Mouse (Mus musculus) midbrain, embryonic 16.5 days (tissue): ENCODE data around the gene Pigt. TPM values are rescaled to one million over a fixed set of nuclear protein-coding genes. Genes with fewer than 3 reads are reported as not detected.

Experiments used
- ATAC-seq: fragments of 200-750 bp; cut with Nextera tagmentation; 2 replicates; pipeline ENCODE4 v1.8.0; 2017; ENCODE audit warnings: moderate TSS enrichment
- H3K27ac ChIP-seq: fragments of 300-500 bp; sonication (generic); 2 replicates; pipeline ENCODE4 v1.5.1; 2014; ENCODE audit warnings: mild to moderate bottlenecking, low read length, mixed read lengths
- H3K27me3 ChIP-seq: fragments of 300-500 bp; sonication (generic); 2 replicates; pipeline ENCODE4 v1.6.1; 2014; ENCODE audit warnings: low read depth, low read length, mixed read lengths; ENCODE audit not compliant: control insufficient read depth, insufficient read depth
- H3K36me3 ChIP-seq: fragments of 300-500 bp; sonication (generic); 2 replicates; pipeline ENCODE4 v1.6.1; 2014; ENCODE audit warnings: mild to moderate bottlenecking, low read length, moderate library complexity, mixed read lengths; ENCODE audit not compliant: control insufficient read depth, insufficient read depth
- H3K4me1 ChIP-seq: fragments of 300-500 bp; sonication (generic); 2 replicates; pipeline ENCODE4 v1.6.1; 2014; ENCODE audit warnings: mild to moderate bottlenecking, low read length, mixed read lengths; ENCODE audit not compliant: control insufficient read depth, insufficient read depth
- H3K4me2 ChIP-seq: fragments of 300-500 bp; sonication (generic); 2 replicates; pipeline ENCODE4 v1.6.1; 2014; ENCODE audit warnings: mild to moderate bottlenecking, low read length, mixed read lengths
- H3K4me3 ChIP-seq: fragments of 300-500 bp; sonication (generic); 2 replicates; pipeline ENCODE4 v1.5.1; 2014; ENCODE audit warnings: low read depth, mild to moderate bottlenecking, low read length, moderate library complexity, mixed read lengths
- H3K9ac ChIP-seq: fragments of 300-500 bp; sonication (generic); 2 replicates; pipeline ENCODE4 v1.6.1; 2014; ENCODE audit warnings: low read depth, low read length, mixed read lengths
- H3K9me3 ChIP-seq: fragments of 300-500 bp; sonication (generic); replicated peaks from 2 replicates; pipeline ENCODE4 v1.6.1; 2014; ENCODE audit warnings: mild to moderate bottlenecking, low read length, mixed read lengths; ENCODE audit not compliant: control insufficient read depth, poor library complexity, severe bottlenecking
- WGBS: fragments of 180-500 bp; shearing (Covaris S2); extraction: QIAGEN DNeasy Blood & Tissue Kit; methylation state at CpG from one replicate; pipeline ENCODE4 v1.1.7; 2014; 5-methylcytosine and 5-hydroxymethylcytosine counted together
- polyA plus RNA-seq: library from polyadenylated mRNA; unstranded; fragments of >200 nt; fragmentation: Nextera tagmentation; extraction: Ambion mirVana; gene quantifications from 2 replicates; pipeline ENCODE4 v1.2.1, GENCODE M21; 2015

Pigt gene
- polyA plus RNA-seq, 1 experiment from 2014 or later: 97.0 TPM

DNA sequence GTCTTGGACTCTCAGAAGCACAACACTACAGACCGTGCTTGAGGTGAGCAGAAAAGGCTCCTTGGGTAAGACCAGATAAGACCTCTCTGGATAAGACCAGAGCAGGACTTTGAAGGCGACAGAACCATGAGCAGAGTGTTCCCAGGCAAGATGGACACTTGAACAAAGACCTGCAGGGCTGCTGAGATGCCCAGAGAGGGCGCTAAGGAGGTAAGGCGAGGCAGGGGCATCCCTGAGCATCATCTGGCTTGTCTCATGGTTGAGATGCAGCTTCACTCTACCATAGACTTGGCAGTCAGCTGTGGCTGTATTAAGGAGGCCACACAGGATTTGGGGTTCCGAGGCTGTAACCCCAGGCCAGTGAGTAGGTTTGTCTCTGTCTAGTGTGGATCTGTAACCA, 2.0 kb downstream of the Pigt start:
- Histone ChIP-seq H3K4me3 (no peak overlapping the region), H3K4me1 (peaks cover 9% of the 10 kb centered on the region), H3K9me3 (no peaks in the 10 kb centered on the region), H3K9ac (no peak overlapping the region), H3K4me2 (no peak overlapping the region), H3K36me3 (peaks cover 41% of the 10 kb centered on the region), H3K27me3 (no peaks in the 10 kb centered on the region), H3K27ac (no peak overlapping the region)
- no peak for ATAC-seq
- 72% methylated on average over 5 of the region's 5 CpGs for WGBS

DNA sequence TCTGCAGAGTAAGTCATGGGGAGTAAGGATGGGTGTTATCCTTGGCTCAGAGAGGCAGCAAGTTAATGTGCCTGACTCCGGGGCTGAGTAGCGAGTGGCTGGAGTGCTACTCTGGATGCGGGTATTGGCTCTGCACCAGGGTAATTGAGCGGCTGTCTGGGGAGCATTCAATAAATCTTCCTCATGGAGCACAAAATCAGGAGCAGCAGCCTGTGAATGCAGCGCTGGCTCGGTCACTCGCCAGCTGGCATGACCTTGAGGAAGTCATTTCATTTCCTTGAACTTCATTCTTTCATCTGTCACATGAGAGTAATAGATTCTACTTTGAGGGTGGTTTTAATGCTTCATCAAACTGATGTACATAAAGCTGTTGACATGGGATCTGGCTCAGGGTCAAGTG, 3.2 kb downstream of the Pigt start:
- Histone ChIP-seq H3K27me3 (no peaks in the 10 kb centered on the region), H3K9ac (no peak overlapping the region), H3K4me3 (no peak overlapping the region), H3K36me3 (peaks cover 51% of the 10 kb centered on the region), H3K4me2 (no peak overlapping the region), H3K9me3 (no peaks in the 10 kb centered on the region), H3K4me1 (peaks cover 9% of the 10 kb centered on the region), H3K27ac (no peak overlapping the region)
- ATAC-seq: no peak
- WGBS: 93% methylated on average over 7 of the region's 7 CpGs

DNA sequence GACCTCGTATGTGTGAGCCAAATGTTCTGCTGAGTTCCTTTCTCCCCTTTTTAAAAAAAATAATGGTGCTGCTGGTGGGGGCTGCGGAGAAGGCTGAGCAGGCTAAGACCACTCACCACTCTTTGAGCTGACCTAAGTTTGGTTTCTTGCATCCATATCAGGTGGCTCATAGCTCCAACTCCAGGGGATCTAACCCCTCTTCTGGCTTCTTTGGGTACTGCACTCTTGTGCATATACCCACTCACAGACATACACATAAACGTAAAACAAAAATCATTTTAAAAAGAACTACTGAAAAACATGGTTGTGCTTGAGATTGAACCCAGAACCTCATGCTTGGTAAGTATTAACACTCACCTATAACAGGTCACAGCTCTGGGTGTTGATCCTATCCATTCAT, 7.6 kb downstream of the Pigt start:
- Histone ChIP-seq H3K9ac (no peak overlapping the region), H3K27ac (no peak overlapping the region), H3K27me3 (no peaks in the 10 kb centered on the region), H3K36me3 (peaks cover 48% of the 10 kb centered on the region), H3K4me3 (no peak overlapping the region), H3K4me1 (no peaks in the 10 kb centered on the region), H3K4me2 (no peak overlapping the region), H3K9me3 (no peaks in the 10 kb centered on the region)
- WGBS: 97% methylated on average over 3 of the region's 3 CpGs
- no peak for ATAC-seq

DNA sequence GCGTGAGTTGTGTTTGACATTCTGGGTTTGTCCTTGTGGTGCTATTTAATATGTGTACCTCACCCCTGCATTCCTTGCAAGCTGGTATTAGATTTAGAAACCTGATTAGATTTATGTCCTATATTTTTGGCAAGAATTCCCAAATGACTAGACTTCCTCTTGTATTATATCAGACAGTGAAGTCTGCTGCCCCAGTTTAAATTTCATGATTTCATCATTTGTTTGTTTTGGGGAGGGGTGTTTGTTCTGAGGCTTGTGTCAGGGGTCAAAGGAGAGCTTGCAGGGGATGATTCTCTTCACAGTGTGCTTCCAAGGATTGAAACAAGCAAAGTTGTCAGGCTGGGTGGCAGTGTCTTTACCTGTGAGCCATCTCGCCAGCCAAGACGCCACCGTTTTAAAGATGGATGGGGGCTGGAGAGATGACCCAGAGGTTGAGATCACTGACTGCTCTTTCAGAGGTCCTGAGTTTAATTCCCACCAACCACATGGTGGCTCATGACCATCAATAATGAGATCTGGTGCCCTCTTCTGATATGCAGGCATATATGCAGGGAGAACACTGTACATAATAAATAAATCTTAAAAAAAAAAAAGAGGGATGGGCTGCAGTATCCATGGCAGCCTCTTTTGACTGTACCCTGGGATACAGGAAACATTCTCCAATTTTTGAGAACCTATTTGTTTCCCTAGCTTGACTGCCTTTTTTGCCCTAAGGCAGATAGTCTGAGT, 8.5 kb downstream of the Pigt start:
- Histone ChIP-seq H3K9me3 (no peaks in the 10 kb centered on the region), H3K36me3 (peaks cover 41% of the 10 kb centered on the region), H3K4me1 (no peaks in the 10 kb centered on the region), H3K27ac (no peak overlapping the region), H3K27me3 (no peaks in the 10 kb centered on the region), H3K4me2 (no peak overlapping the region), H3K9ac (no peak overlapping the region), H3K4me3 (no peak overlapping the region)
- 95% methylated on average over 4 of the region's 4 CpGs for WGBS
- ATAC-seq: no peak

DNA sequence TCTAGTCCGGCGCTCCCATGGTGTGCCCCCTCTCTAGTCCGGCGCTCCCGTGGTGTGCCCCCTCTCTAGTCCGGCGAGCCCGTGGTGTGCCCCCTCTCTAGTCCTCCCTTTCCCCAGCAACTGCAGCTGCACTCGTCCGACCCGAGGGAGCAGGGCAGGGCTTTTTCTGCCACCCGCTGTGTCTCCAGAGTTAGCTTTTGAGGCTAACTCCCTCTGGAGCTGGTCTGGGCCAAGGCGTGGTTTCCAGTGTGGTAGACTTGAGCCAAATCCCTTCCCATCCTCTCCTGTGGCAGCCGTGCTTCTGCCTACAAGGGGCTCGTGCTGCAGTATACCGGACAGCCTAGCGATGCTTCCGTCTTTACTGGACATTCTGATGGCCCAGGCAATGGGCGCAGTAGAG, 10.5 kb downstream of the Pigt start:
- ATAC-seq: no peak
- no peaks in the 10 kb centered on the region for H3K4me1 ChIP-seq
- WGBS: 78% methylated on average over 19 of the region's 19 CpGs
- H3K4me2 ChIP-seq: no peak overlapping the region
- no peak overlapping the region for H3K27ac ChIP-seq
- H3K9ac ChIP-seq: no peak overlapping the region
- H3K9me3 ChIP-seq: no peaks in the 10 kb centered on the region
- no peaks in the 10 kb centered on the region for H3K27me3 ChIP-seq
- no peak overlapping the region for H3K4me3 ChIP-seq
- peaks cover 25% of the 10 kb centered on the region for H3K36me3 ChIP-seq

DNA sequence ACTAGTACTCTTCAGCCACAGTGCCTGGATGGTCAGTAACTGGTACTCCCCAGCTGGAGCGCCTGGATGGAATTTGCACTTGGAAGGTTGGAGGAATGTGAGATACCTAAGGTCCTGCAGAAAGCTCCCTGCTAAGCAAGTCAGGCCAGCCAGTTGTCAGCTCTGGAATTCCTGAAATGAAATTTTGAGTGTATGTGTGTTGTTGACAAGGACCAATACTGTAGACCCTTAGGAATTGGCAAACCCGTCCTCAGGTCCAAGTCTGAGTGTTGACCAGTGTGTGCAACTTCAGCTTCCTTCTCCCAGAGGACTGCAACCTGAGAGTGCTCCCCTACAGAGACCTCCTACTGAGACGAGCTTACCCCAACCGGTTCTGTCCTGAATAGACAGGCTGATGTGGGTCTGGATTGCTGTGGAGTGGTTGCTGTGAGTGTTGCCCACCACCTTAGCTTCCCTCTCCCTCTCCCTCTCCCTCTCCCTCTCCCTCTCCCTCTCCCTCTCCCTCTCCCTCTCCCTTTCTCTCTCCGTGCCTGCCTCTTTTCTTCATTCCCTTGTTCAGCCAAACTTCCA, 13.4 kb downstream of the Pigt start:
- WGBS: 49% methylated on average over 4 of the region's 5 CpGs
- H3K36me3 ChIP-seq: no peaks in the 10 kb centered on the region
- H3K4me3 ChIP-seq: no peak overlapping the region
- no peak for ATAC-seq
- no peak overlapping the region for H3K4me2 ChIP-seq
- no peak overlapping the region for H3K9ac ChIP-seq
- H3K27ac ChIP-seq: no peak overlapping the region
- H3K27me3 ChIP-seq: no peaks in the 10 kb centered on the region
- no peaks in the 10 kb centered on the region for H3K4me1 ChIP-seq
- H3K9me3 ChIP-seq: no peaks in the 10 kb centered on the region

DNA sequence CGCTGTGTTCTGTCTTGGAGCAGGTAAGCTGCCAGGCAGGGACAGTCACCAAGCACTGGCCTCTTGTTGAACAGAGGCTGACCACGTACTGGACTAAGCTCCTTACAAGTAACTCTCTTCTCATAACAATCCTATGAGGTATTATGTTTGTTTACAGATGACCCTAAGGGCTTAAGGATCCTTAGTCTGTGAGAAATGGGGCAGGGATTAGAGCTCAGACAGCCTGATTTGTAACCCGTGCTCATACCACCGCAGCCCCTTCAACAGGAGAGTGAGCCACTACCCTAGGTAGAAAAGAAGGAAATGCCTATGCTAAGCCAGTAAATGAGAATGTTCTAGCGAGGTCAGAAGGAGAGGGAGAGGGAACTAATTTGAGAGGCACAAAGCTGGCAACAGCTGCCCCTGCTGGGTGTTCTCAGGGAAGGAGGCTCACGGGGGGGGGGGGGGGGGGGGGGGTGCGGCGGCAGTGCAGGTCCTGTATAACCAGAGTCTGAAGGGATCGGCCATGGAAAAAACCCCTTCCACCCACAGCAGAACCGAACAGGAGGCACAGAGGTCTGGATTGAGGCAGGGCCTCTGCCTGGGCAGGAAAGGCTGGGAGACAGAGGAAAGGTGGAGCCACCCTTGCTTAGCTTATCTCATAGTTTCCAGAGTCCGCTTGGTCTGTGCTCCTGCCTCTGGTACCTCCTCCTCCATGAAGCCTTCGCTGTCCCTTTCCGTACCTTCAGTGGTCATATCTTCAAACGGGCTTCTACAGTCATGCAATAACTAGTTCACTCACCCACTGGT, 15.0 kb downstream of the Pigt start:
- Histone ChIP-seq H3K27me3 (no peaks in the 10 kb centered on the region), H3K36me3 (no peaks in the 10 kb centered on the region), H3K9ac (no peak overlapping the region), H3K4me1 (no peaks in the 10 kb centered on the region), H3K4me2 (no peak overlapping the region), H3K27ac (no peak overlapping the region), H3K4me3 (no peak overlapping the region), H3K9me3 (no peaks in the 10 kb centered on the region)
- WGBS: 65% methylated on average over 11 of the region's 14 CpGs
- no peak for ATAC-seq

DNA sequence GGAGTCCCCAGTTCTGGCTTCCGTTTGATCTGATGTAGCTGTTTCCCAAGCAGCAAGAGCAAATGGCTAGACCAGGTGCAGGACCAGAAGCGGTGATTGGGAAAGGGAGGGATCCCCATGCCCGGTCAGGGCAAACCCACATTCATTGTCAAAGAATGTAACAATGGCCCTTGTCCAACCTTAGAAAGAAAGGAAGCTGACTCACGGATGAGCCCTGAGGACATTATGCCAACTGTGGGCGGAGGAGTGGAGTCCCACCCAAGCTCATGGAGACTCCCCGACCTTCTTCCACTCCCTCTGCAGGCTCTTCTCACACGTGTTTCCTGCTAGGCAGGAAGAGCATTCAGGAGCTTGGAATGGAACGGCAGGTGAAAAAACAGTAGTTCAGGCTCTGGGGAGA, 16.1 kb downstream of the Pigt start:
- no peaks in the 10 kb centered on the region for H3K27me3 ChIP-seq
- no peak for ATAC-seq
- no peak overlapping the region for H3K27ac ChIP-seq
- no peaks in the 10 kb centered on the region for H3K36me3 ChIP-seq
- WGBS: 76% methylated on average over 8 of the region's 8 CpGs
- H3K4me1 ChIP-seq: no peaks in the 10 kb centered on the region
- H3K4me2 ChIP-seq: no peak overlapping the region
- no peak overlapping the region for H3K9ac ChIP-seq
- H3K9me3 ChIP-seq: no peaks in the 10 kb centered on the region
- no peak overlapping the region for H3K4me3 ChIP-seq

DNA sequence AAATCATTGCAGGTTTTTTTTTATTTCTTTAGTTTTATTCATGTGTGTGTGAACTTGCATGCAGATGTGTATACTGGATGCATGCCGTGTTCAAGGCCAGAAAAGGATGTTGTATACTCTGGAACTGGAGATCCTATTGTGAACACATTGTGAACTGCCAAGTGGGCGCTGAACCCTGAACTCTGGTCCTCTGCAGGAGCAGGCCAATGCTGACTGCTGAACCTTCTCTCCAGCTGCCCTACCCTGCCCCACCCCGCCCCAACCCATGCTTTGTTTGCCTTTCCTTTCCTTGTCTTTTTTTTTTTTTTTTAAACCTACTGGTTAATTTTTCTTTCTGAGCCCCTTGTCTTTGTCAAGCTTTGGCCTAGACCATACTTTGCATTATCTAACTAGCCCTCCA, 17.6 kb downstream of the Pigt start:
- ATAC-seq: no peak
- no peaks in the 10 kb centered on the region for H3K4me1 ChIP-seq
- H3K27ac ChIP-seq: no peak overlapping the region
- no peaks in the 10 kb centered on the region for H3K36me3 ChIP-seq
- H3K27me3 ChIP-seq: no peaks in the 10 kb centered on the region
- no peak overlapping the region for H3K4me3 ChIP-seq
- no peak overlapping the region for H3K9ac ChIP-seq
- H3K9me3 ChIP-seq: no peaks in the 10 kb centered on the region
- 79% methylated on average over 3 of the region's 3 CpGs for WGBS
- no peak overlapping the region for H3K4me2 ChIP-seq
